Mouse (Mus musculus) lung, adult 2 months (tissue): Measurements from ENCODE around the gene Psmd8.

Experiments used
- CTCF ChIP-seq: fragments of 200-500 bp; IDR thresholded peaks from 2 replicates; pipeline ENCODE4 v1.5.1; 2011; ENCODE audit warnings: mild to moderate bottlenecking, low read length, control low read depth; ENCODE audit not compliant: insufficient read depth
- POLR2A ChIP-seq: fragments of 200-500 bp; IDR thresholded peaks from 2 replicates; pipeline ENCODE4 v1.6.1; 2011; ENCODE audit warnings: low read depth, mild to moderate bottlenecking, control low read depth, low read length, borderline replicate concordance; ENCODE audit errors: extremely low read depth

- TF ChIP-seq CTCF, result no peak
- TF ChIP-seq POLR2A, result no peak
Observed at GRCm38 (mm10) chr7:29224756-29225394, 44.4 kb upstream of the Psmd8 start.
